Mouse (Mus musculus) CH12.LX (cell line): Measurements from ENCODE around the gene Ggnbp2. TPM values are rescaled to one million over a fixed set of nuclear protein-coding genes. Genes with fewer than 3 reads are reported as not detected.

Source experiments
- DNase-seq: peaks from one replicate; pipeline ENCODE4 v3.0.0-alpha.2; 2013; ENCODE audit errors: extremely low read depth
- H3K27ac ChIP-seq: 2 replicates; pipeline ENCODE4 v1.5.1; 2012; ENCODE audit warnings: low read depth, mild to moderate bottlenecking, control low read depth, moderate library complexity; ENCODE audit not compliant: insufficient read depth
- H3K27me3 ChIP-seq: replicated peaks from 2 replicates; pipeline ENCODE3; 2012; ENCODE audit warnings: inconsistent platforms
- H3K36me3 ChIP-seq, 2 experiments: replicated peaks in 1 of 2; 2 replicates each; pipeline versions ENCODE3 to v1.6.1; 2012; ENCODE audit warnings: inconsistent platforms in 1 of 2, low read length in 1 of 2, mild to moderate bottlenecking in 1 of 2, mixed read lengths in 1 of 2, moderate library complexity in 1 of 2; ENCODE audit not compliant: control insufficient read depth in 1 of 2, insufficient read depth in 1 of 2
- H3K4me1 ChIP-seq, 2 experiments: 2 replicates each; pipeline ENCODE4 v1.6.1; 2012; ENCODE audit warnings: inconsistent platforms in 1 of 2, moderate library complexity in 1 of 2; ENCODE audit not compliant: insufficient read depth in 2 of 2, control insufficient read depth in 1 of 2
- H3K4me2 ChIP-seq: 2 replicates; pipeline ENCODE4 v1.6.1; 2012; ENCODE audit warnings: low read depth, mild to moderate bottlenecking, control low read depth; ENCODE audit not compliant: poor library complexity, insufficient read depth, severe bottlenecking
- H3K4me3 ChIP-seq, 3 experiments: fragments of 150-350 bp in 1 of 3; sonication (generic) in 1 of 3; replicated peaks in 1 of 3; 2 replicates each; pipeline versions ENCODE3 to v1.5.1; 2011 to 2012; ENCODE audit warnings: low read depth in 2 of 3, low read length in 2 of 3, mild to moderate bottlenecking in 2 of 3, moderate library complexity in 2 of 3, control low read depth in 1 of 3, improper control_type of control experiment in 1 of 3, inconsistent platforms in 1 of 3, mixed read lengths in 1 of 3; ENCODE audit not compliant: poor library complexity in 1 of 3
- H3K79me2 ChIP-seq: replicated peaks from 2 replicates; pipeline ENCODE4 v1.6.1; 2012; ENCODE audit warnings: mild to moderate bottlenecking, moderate library complexity; ENCODE audit not compliant: control insufficient read depth, poor library complexity, insufficient read depth, severe bottlenecking; ENCODE audit errors: extremely low read depth
- H3K9ac ChIP-seq: 2 replicates; pipeline ENCODE4 v1.6.1; 2012; ENCODE audit warnings: low read depth, mild to moderate bottlenecking, control low read depth, moderate library complexity; ENCODE audit not compliant: insufficient read depth
- H3K9me3 ChIP-seq: replicated peaks from 2 replicates; pipeline ENCODE3; 2012; ENCODE audit warnings: low read length, inconsistent platforms, mixed read lengths
- BHLHE40 ChIP-seq: IDR thresholded peaks from 2 replicates; pipeline ENCODE4 v1.6.1; 2011; ENCODE audit warnings: mild to moderate bottlenecking, low read depth, low read length, improper control_type of control experiment
- CHD1 ChIP-seq: IDR thresholded peaks from 2 replicates; pipeline ENCODE4 v1.6.1; 2012; ENCODE audit warnings: low read depth, low read length, improper control_type of control experiment, inconsistent platforms
- CHD2 ChIP-seq: IDR thresholded peaks from 2 replicates; pipeline ENCODE4 v1.6.1; 2011; ENCODE audit warnings: low read length, improper control_type of control experiment
- CTCF ChIP-seq, 2 experiments: IDR thresholded peaks in 1 of 2; conservative IDR thresholded peaks in 1 of 2; 2 replicates each; pipeline ENCODE4 v1.5.1; 2011 to 2012; ENCODE audit warnings: low read depth in 2 of 2, low read length in 2 of 2, improper control_type of control experiment in 1 of 2, inconsistent platforms in 1 of 2, mild to moderate bottlenecking in 1 of 2, moderate library complexity in 1 of 2
- E2F4 ChIP-seq: IDR thresholded peaks from 2 replicates; pipeline ENCODE4 v1.6.1; 2011; ENCODE audit warnings: low read depth, low read length, improper control_type of control experiment; ENCODE audit not compliant: insufficient replicate concordance
- JUN ChIP-seq: IDR thresholded peaks from 2 replicates; pipeline ENCODE4 v1.6.1; 2011; ENCODE audit warnings: low read depth, mild to moderate bottlenecking, low read length, improper control_type of control experiment, moderate library complexity; ENCODE audit not compliant: insufficient read depth
- JUND ChIP-seq: conservative IDR thresholded peaks from 2 replicates; pipeline ENCODE4 v1.6.1; 2011; ENCODE audit warnings: low read depth, low read length, improper control_type of control experiment
- KAT2A ChIP-seq: IDR thresholded peaks from 2 replicates; pipeline ENCODE4 v1.6.1; 2012; ENCODE audit warnings: low read length, improper control_type of control experiment, inconsistent platforms; ENCODE audit not compliant: insufficient replicate concordance
- MEF2A ChIP-seq: IDR thresholded peaks from 2 replicates; pipeline ENCODE4 v1.6.1; 2014; ENCODE audit warnings: low read depth, mild to moderate bottlenecking, inconsistent platforms, low read length, improper control_type of control experiment, borderline replicate concordance
- MXI1 ChIP-seq: IDR thresholded peaks from 2 replicates; pipeline ENCODE4 v1.6.1; 2011; ENCODE audit warnings: mild to moderate bottlenecking, low read depth, low read length, improper control_type of control experiment
- MYC ChIP-seq: IDR thresholded peaks from 2 replicates; pipeline ENCODE4 v1.6.1; 2011; ENCODE audit warnings: low read depth, mild to moderate bottlenecking, improper control_type of control experiment, low read length
- NRF1 ChIP-seq: IDR thresholded peaks from 2 replicates; pipeline ENCODE4 v1.6.1; 2014; ENCODE audit warnings: low read depth, mild to moderate bottlenecking, inconsistent platforms, low read length, improper control_type of control experiment, moderate library complexity
- PAX5 ChIP-seq: IDR thresholded peaks from 2 replicates; pipeline ENCODE4 v1.6.1; 2012; ENCODE audit warnings: low read length, inconsistent platforms, mixed read lengths
- POLR2AphosphoS2 ChIP-seq: IDR thresholded peaks from 2 replicates; pipeline ENCODE4 v1.6.1; 2011; ENCODE audit warnings: low read depth, low read length, improper control_type of control experiment
- RAD21 ChIP-seq: IDR thresholded peaks from 2 replicates; pipeline ENCODE4 v1.6.1; 2011; ENCODE audit warnings: low read depth, mild to moderate bottlenecking, low read length, improper control_type of control experiment, moderate library complexity
- SIN3A ChIP-seq: IDR thresholded peaks from 2 replicates; pipeline ENCODE4 v1.6.1; 2012; ENCODE audit warnings: low read length, improper control_type of control experiment, inconsistent platforms
- SMC3 ChIP-seq: IDR thresholded peaks from 2 replicates; pipeline ENCODE4 v1.6.1; 2011; ENCODE audit warnings: low read depth, low read length, improper control_type of control experiment
- TBP ChIP-seq: conservative IDR thresholded peaks from 2 replicates; pipeline ENCODE4 v1.6.1; 2011; ENCODE audit warnings: low read depth, low read length, improper control_type of control experiment
- UBTF ChIP-seq: IDR thresholded peaks from 2 replicates; pipeline ENCODE4 v1.6.1; 2012; ENCODE audit warnings: low read depth, mild to moderate bottlenecking, inconsistent platforms, low read length, improper control_type of control experiment, moderate library complexity
- USF2 ChIP-seq: conservative IDR thresholded peaks from 2 replicates; pipeline ENCODE4 v1.6.1; 2011; ENCODE audit warnings: low read depth, low read length, improper control_type of control experiment
- ZKSCAN1 ChIP-seq: IDR thresholded peaks from 2 replicates; pipeline ENCODE4 v1.6.1; 2012; ENCODE audit warnings: low read depth, inconsistent platforms, low read length, improper control_type of control experiment, borderline replicate concordance
- ZMIZ1 ChIP-seq: IDR thresholded peaks from 2 replicates; pipeline ENCODE4 v1.6.1; 2012; ENCODE audit warnings: low read depth, mild to moderate bottlenecking, inconsistent platforms, low read length, improper control_type of control experiment
- dilution Hi-C: fragments of 300-500 bp; cut with MboI; formaldehyde crosslinking; loops from 2 replicates; pipeline ENCODE4 v1.14.3; 2020; ENCODE audit warnings: low sequenced_read_pairs; ENCODE audit not compliant: extremely low pct_unique_long_range_greater_than_20kb, extremely low pct_ligation_motif_present
- in situ Hi-C: fragments of 300-500 bp; cut with MboI; formaldehyde crosslinking; loops from 3 replicates; pipeline ENCODE4 v1.14.3; 2019; ENCODE audit warnings: low sequenced_read_pairs, low pct_ligation_motif_present, low pct_unique_long_range_greater_than_20kb, mixed read lengths
- polyA plus RNA-seq: library from polyadenylated mRNA; unstranded; fragments of >175 nt; gene quantifications from 2 replicates; pipeline ENCODE4 v1.2.1, GENCODE M21; 2012; ENCODE audit warnings: low read depth; ENCODE audit not compliant: insufficient read length
- total RNA-seq, 2 experiments: library from RNA; depleted of rRNA; stranded (reverse); fragments of 300-350 nt in 1 of 2; fragments of >200 nt in 1 of 2; gene quantifications; 2 replicates each; pipeline ENCODE4 v1.2.3; 2012 to 2014

Ggnbp2 gene
- total and polyA plus RNA-seq, 3 experiments = 70.9 to 125 (median 86.5) TPM

DNA sequence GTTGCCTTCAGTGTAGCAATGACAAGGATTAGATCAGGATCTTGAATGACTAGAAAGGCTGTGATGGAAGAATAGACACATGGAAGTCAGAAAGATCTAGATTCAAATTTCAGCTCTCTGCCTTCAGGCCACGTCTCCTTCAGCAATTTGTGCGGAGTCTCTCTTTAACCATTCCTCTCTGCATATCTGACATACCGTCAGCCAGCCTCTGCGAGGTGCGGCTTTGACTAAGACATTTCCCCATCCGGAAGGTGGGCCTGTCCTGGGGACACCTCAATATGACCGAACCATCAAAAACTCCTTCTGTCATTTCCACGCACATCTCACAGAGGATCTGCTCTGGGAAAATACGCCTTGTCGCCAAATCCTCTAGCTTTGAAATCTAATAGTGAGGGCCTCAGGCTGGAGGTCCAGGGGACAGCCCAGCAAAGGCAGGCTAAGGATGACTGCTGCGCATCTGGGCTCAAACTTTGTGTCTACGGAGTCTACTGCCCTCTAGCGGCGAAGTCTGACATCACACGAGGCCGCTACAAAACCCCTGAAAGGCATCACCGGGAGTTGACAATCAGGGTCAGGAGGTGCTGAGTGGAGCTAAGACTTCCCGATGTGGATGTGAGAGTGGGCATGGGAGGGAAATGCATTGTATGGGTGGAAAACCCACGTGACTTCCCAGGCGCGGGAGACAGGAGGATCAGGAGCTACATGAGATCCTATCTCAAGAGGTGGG lies 72.8 kb downstream of the Ggnbp2 start:
- TF ChIP-seq SMC3 (peak; percentile 78), E2F4 (no peak), ZMIZ1 (no peak), RAD21 (peak; percentile 87), MYC (peak; percentile 79; the same call in 1 of the 2 replicates), CTCF (conservative IDR thresholded peaks at IDR 0.05 in 1 of 2, IDR thresholded peaks at IDR 0.05 in 1 of 2; ENCODE audit: low read depth in 2 of 2, low read length in 2 of 2) (peak; percentile 91 to 95), KAT2A (no peak), NRF1 (peak; percentile 49; the same call in 1 of the 2 replicates)
- in situ Hi-C loops = loop anchor here (5.0 kb wide), 1 partner anchor 375 kb away; no protein-coding TSS in a partner anchor
- Histone ChIP-seq H3K4me2 (no peak overlapping the region), H3K79me2 (no peaks in the 10 kb centered on the region), H3K36me3 (no peaks in the 10 kb centered on the region), H3K9ac (no peak overlapping the region), H3K27me3 (peaks cover 63% of the 10 kb centered on the region), H3K27ac (no peak overlapping the region), H3K9me3 (peaks cover 4% of the 10 kb centered on the region), H3K4me3 (no peak overlapping the region), H3K4me1 (peaks cover 0 to 9% of the 10 kb centered on the region in 2 experiments; a peak in 2 of 4 replicates)
- DNase-seq = peak; percentile 86
- dilution Hi-C loops = no loop called here

DNA sequence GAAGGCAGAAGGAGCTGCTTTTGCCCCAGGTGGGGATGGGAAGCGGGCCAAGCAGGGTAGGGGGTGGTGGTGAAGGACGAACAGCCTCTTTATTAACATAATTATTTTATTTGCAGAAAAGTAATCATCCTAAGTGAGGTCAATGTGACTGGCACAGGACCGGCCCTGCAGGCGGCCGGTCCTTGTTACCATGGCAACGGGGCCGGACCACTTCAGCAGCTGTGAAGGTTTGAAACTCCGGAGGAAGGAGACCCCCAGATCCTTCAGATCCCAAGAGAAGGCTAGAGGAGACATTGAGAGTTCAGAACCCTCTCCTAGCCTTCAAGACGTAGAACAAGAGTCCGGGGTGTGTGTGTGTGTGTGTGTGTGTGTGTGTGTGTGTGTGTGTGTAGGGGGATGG lies 73.6 kb downstream of the Ggnbp2 start:
- Histone ChIP-seq H3K27me3 (peaks cover 63% of the 10 kb centered on the region), H3K79me2 (no peaks in the 10 kb centered on the region), H3K4me3 (no peak overlapping the region), H3K9me3 (peaks cover 4% of the 10 kb centered on the region), H3K27ac (no peak overlapping the region), H3K4me2 (no peak overlapping the region), H3K9ac (no peak overlapping the region), H3K36me3 (no peaks in the 10 kb centered on the region), H3K4me1 (peaks cover 0 to 9% of the 10 kb centered on the region in 2 experiments; a peak in 2 of 4 replicates)
- dilution Hi-C loops (no loop called here), in situ Hi-C loops (loop anchor here (5.0 kb wide), 1 partner anchor 375 kb away; no protein-coding TSS in a partner anchor)
- DNase-seq = no peak
- no peak for TF ChIP-seq CHD2
- no peak for TF ChIP-seq E2F4
- TF ChIP-seq MYC = no peak

DNA sequence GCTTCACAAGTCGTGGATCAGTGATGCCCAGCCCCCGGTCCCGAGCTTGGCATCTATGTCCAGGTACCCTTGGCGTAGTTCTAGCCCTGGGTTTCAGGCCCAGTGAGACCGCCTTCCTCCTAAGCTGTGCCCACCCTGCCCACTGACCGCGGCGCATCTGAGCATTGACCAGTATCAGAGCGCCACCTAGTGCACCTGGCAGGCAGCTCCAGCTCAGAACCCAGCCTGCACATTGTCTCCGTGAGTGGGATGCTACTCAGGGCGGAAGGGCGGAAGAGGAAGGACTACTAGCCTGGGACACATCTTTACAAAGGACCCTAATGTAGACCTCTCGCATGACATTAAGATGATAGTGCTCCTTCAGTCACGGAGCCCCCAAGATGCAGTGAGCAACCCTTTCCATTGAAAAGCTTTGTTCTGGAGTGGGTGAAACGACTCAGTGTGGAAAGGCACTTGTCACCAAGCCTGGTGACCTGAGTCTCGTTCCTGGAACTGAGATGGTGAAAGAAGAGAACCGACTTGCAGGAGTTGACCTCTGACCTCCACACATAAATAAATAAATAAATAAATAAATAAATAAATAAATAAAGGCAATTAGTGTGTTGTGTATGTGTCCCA lies 76.0 kb downstream of the Ggnbp2 start:
- H3K4me2 ChIP-seq = peak overlapping the region; percentile 60
- peaks cover 4% of the 10 kb centered on the region for H3K9me3 ChIP-seq
- no peaks in the 10 kb centered on the region for H3K79me2 ChIP-seq
- peak; percentile 59 for DNase-seq
- H3K9ac ChIP-seq = no peak overlapping the region
- H3K27me3 ChIP-seq = peaks cover 74% of the 10 kb centered on the region
- peak overlapping the region in 2 of 3 experiments; percentile 15 to 34 for H3K4me3 ChIP-seq
- no peak overlapping the region for H3K27ac ChIP-seq
- in situ Hi-C loops = loop anchor here (5.0 kb wide), 1 partner anchor 372 kb away; no protein-coding TSS in a partner anchor
- peaks cover 0 to 9% of the 10 kb centered on the region in 2 experiments; a peak in 2 of 4 replicates for H3K4me1 ChIP-seq
- dilution Hi-C loops = no loop called here
- H3K36me3 ChIP-seq = no peaks in the 10 kb centered on the region
- TF ChIP-seq SMC3 (peak; percentile 88), CHD1 (no peak), POLR2AphosphoS2 (no peak), ZMIZ1 (no peak), USF2 (no peak), MXI1 (no peak; the same call in 1 of the 2 replicates), SIN3A (no peak), RAD21 (peak; percentile 97), ZKSCAN1 (no peak), TBP (0 out of 2 replicates have a peak, but pooled peaks have one; percentile 33), MEF2A (peak; percentile 58; the same call in 1 of the 2 replicates), BHLHE40 (no peak), JUND (no peak), PAX5 (no peak), JUN (no peak), UBTF (no peak)
